Mouse (Mus musculus) heart, embryonic 14.5 days (tissue): ENCODE data around the gene 1110032F04Rik. TPM values are rescaled to one million over a fixed set of nuclear protein-coding genes. Genes with fewer than 3 reads are reported as not detected.
A peak's percentile ranks its signal among the peaks of the same experiment; 100 is the strongest.

Source experiments
- ATAC-seq: fragments of 200-750 bp; cut with Nextera tagmentation; 2 replicates; pipeline ENCODE4 v1.8.0; 2017; ENCODE audit warnings: low read depth, moderate TSS enrichment; ENCODE audit not compliant: insufficient number of reproducible peaks, insufficient read depth, low FRiP score
- H3K27ac ChIP-seq, 2 experiments: fragments of 200-500 bp in 1 of 2; fragments of 300-500 bp in 1 of 2; sonication (generic) in 1 of 2; replicated peaks in 1 of 2; 2 replicates each; pipeline ENCODE4 v1.5.1; 2012 to 2014; ENCODE audit warnings: low read depth in 2 of 2, low read length in 2 of 2, control low read depth in 1 of 2, mild to moderate bottlenecking in 1 of 2, mixed read lengths in 1 of 2; ENCODE audit not compliant: control insufficient read depth in 1 of 2, insufficient read depth in 1 of 2
- H3K27me3 ChIP-seq: fragments of 300-500 bp; sonication (generic); 2 replicates; pipeline ENCODE4 v1.6.1; 2014; ENCODE audit warnings: mild to moderate bottlenecking, low read length, control low read depth; ENCODE audit not compliant: control insufficient read depth, insufficient read depth
- H3K36me3 ChIP-seq: fragments of 300-500 bp; sonication (generic); 2 replicates; pipeline ENCODE4 v1.6.1; 2014; ENCODE audit warnings: mild to moderate bottlenecking, control low read depth, low read length, mixed read lengths; ENCODE audit not compliant: control insufficient read depth, insufficient read depth
- H3K4me1 ChIP-seq, 2 experiments: fragments of 200-500 bp in 1 of 2; fragments of 300-500 bp in 1 of 2; sonication (generic) in 1 of 2; 2 replicates each; pipeline ENCODE4 v1.6.1; 2012 to 2014; ENCODE audit warnings: low read length in 2 of 2, control low read depth in 1 of 2, mixed read lengths in 1 of 2; ENCODE audit not compliant: control insufficient read depth in 2 of 2, insufficient read depth in 2 of 2
- H3K4me2 ChIP-seq: fragments of 300-500 bp; sonication (generic); 2 replicates; pipeline ENCODE4 v1.6.1; 2014; ENCODE audit warnings: mild to moderate bottlenecking, low read length
- H3K4me3 ChIP-seq, 2 experiments: fragments of 200-500 bp in 1 of 2; fragments of 300-500 bp in 1 of 2; sonication (generic) in 1 of 2; 2 replicates each; pipeline ENCODE4 v1.5.1; 2012 to 2014; ENCODE audit warnings: low read length in 2 of 2, mild to moderate bottlenecking in 2 of 2, control low read depth in 1 of 2, low read depth in 1 of 2, moderate library complexity in 1 of 2; ENCODE audit not compliant: control insufficient read depth in 1 of 2, insufficient read depth in 1 of 2
- H3K9ac ChIP-seq: fragments of 300-500 bp; sonication (generic); 2 replicates; pipeline ENCODE4 v1.6.1; 2014; ENCODE audit warnings: mild to moderate bottlenecking, low read length
- H3K9me3 ChIP-seq: fragments of 300-500 bp; sonication (generic); 2 replicates; pipeline ENCODE4 v1.6.1; 2016; ENCODE audit warnings: low read length, control low read depth; ENCODE audit not compliant: control insufficient read depth
- WGBS: fragments of 180-500 bp; shearing (Covaris S2); extraction: QIAGEN DNeasy Blood & Tissue Kit; methylation state at CpG from one replicate; pipeline ENCODE4 v1.1.7; 2014; 5-methylcytosine and 5-hydroxymethylcytosine counted together
- polyA plus RNA-seq: library from polyadenylated mRNA; unstranded; fragments of >200 nt; fragmentation: Nextera tagmentation; extraction: Ambion mirVana; gene quantifications from 2 replicates; pipeline ENCODE4 v1.2.1, GENCODE M21; 2014

The 1110032F04Rik gene
- polyA plus RNA-seq = 8.5 and 12.0 TPM in 2 replicates

- peaks cover 7% of the 10 kb centered on the region in 2 experiments; a peak in 1 of 4 replicates for H3K4me1 ChIP-seq
- H3K27me3 ChIP-seq = peaks cover 23% of the 10 kb centered on the region
- under 1% methylated on average over 53 of the region's 62 CpGs for WGBS
- peak within 1 kb of the TSS; percentile 100 for H3K4me2 ChIP-seq
- peak within 1 kb of the TSS; percentile 80 for H3K9ac ChIP-seq
- H3K9me3 ChIP-seq = no peaks in the 10 kb centered on the region
- H3K36me3 ChIP-seq = no peaks in the 10 kb centered on the region
- peak within 1 kb of the TSS; percentile 71 to 73 for H3K4me3 ChIP-seq
- peak within 1 kb of the TSS; percentile 6 to 55; a peak in 3 of 4 replicates for H3K27ac ChIP-seq
- peak; percentile 57 for ATAC-seq
Observed at GRCm38 (mm10) chr3:68869211-68869690, at the start of gene 1110032F04Rik. Gene 1110032F04Rik (plus strand): TSS chr3:68869586.

- 77% methylated on average over 4 of the region's 4 CpGs for WGBS
- Histone ChIP-seq H3K9me3 (no peaks in the 10 kb centered on the region), H3K4me1 (peaks cover 0 to 7% of the 10 kb centered on the region in 2 experiments; a peak in 2 of 4 replicates), H3K27me3 (no peaks in the 10 kb centered on the region), H3K4me2 (no peak overlapping the region), H3K36me3 (no peaks in the 10 kb centered on the region), H3K4me3 (no peak overlapping the region), H3K27ac (no peak overlapping the region), H3K9ac (no peak overlapping the region)
- no peak for ATAC-seq
Observed at GRCm38 (mm10) chr3:68821406-68821805, 48.0 kb upstream of the 1110032F04Rik start.

- no peaks in the 10 kb centered on the region for H3K9me3 ChIP-seq
- no peak overlapping the region for H3K4me3 ChIP-seq
- H3K27ac ChIP-seq = no peak overlapping the region
- 37% methylated on average over 5 of the region's 5 CpGs for WGBS
- H3K4me1 ChIP-seq = peaks cover 0 to 7% of the 10 kb centered on the region in 2 experiments; a peak in 2 of 4 replicates
- H3K9ac ChIP-seq = no peak overlapping the region
- no peak overlapping the region for H3K4me2 ChIP-seq
- ATAC-seq = no peak
- no peaks in the 10 kb centered on the region for H3K36me3 ChIP-seq
- no peaks in the 10 kb centered on the region for H3K27me3 ChIP-seq
Observed at GRCm38 (mm10) chr3:68821926-68822341, 47.5 kb upstream of the 1110032F04Rik start.

GRCm38 (mm10) chr3:68823876-68824764, 45.3 kb upstream of the 1110032F04Rik start:
- Histone ChIP-seq H3K36me3 (no peaks in the 10 kb centered on the region), H3K4me2 (no peak overlapping the region), H3K9ac (no peak overlapping the region), H3K9me3 (no peaks in the 10 kb centered on the region), H3K27me3 (no peaks in the 10 kb centered on the region), H3K4me3 (no peak overlapping the region), H3K27ac (no peak overlapping the region), H3K4me1 (peaks cover 0 to 2% of the 10 kb centered on the region in 2 experiments; a peak in 2 of 4 replicates)
- ATAC-seq = no peak
- WGBS = 82% methylated on average over 15 of the region's 15 CpGs

GRCm38 (mm10) chr3:68824765-68825090, 44.7 kb upstream of the 1110032F04Rik start:
- Histone ChIP-seq H3K27ac (no peak overlapping the region), H3K27me3 (no peaks in the 10 kb centered on the region), H3K4me2 (no peak overlapping the region), H3K4me3 (no peak overlapping the region), H3K36me3 (no peaks in the 10 kb centered on the region), H3K9ac (no peak overlapping the region), H3K9me3 (no peaks in the 10 kb centered on the region), H3K4me1 (peaks cover 0 to 2% of the 10 kb centered on the region in 2 experiments; a peak in 2 of 4 replicates)
- WGBS = 52% methylated on average over 2 of the region's 2 CpGs
- no peak for ATAC-seq

- Histone ChIP-seq H3K4me3 (no peak overlapping the region), H3K36me3 (no peaks in the 10 kb centered on the region), H3K9me3 (no peaks in the 10 kb centered on the region), H3K27ac (no peak overlapping the region), H3K4me1 (peaks cover 0 to 2% of the 10 kb centered on the region in 2 experiments; a peak in 2 of 4 replicates), H3K27me3 (no peaks in the 10 kb centered on the region), H3K9ac (no peak overlapping the region), H3K4me2 (no peak overlapping the region)
- 79% methylated on average over 8 of the region's 8 CpGs for WGBS
- no peak for ATAC-seq
Observed at GRCm38 (mm10) chr3:68825151-68825550, 44.2 kb upstream of the 1110032F04Rik start.

GRCm38 (mm10) chr3:68827671-68828070, 41.7 kb upstream of the 1110032F04Rik start:
- WGBS = 95% methylated on average over 5 of the region's 5 CpGs
- Histone ChIP-seq H3K27me3 (no peaks in the 10 kb centered on the region), H3K27ac (no peak overlapping the region), H3K9me3 (no peaks in the 10 kb centered on the region), H3K9ac (no peak overlapping the region), H3K4me1 (no peaks in the 10 kb centered on the region), H3K4me3 (no peak overlapping the region), H3K4me2 (no peak overlapping the region), H3K36me3 (no peaks in the 10 kb centered on the region)
- ATAC-seq = no peak
